Mouse (Mus musculus): ENCODE measurements around the gene Zcchc2. TPM values are rescaled to one million over a fixed set of nuclear protein-coding genes. Genes with fewer than 3 reads are reported as not detected.

Gene Zcchc2
- polyA plus RNA-seq, 1 experiment from 2014 or later, result 14.1 TPM

DNA sequence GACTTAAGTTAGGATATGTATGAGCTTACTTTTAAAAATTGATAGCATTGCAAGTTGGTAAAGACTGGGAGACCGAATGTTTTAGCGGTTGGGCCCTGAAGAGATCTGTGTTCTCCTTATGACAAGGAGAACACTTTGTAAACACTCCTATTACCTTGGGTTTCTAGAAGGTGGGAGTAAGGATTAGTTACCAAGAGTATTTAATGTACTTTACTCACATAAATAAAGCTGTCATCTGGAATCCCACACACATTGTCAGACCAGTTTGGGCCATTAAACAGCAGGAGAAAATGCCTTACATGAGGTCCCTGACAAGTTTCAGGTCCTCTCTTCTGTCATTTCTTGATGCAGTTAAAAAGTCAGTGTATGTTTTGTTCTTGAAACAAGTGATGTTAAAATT is 9.6 kb downstream of the Zcchc2 start:
- in situ Hi-C loops (cut with MboI; ENCODE audit: low pct_unique_long_range_greater_than_20kb), result loop anchor here (25.0 kb wide), 1 partner anchor 1013 kb away; no protein-coding TSS in a partner anchor
- TF ChIP-seq CTCF (IDR thresholded peaks at IDR 0.05), result no peak
- ChIA-PET POLR2A (no interaction called here), CTCF (interaction anchor here (1.9 kb wide), 1 partner anchor 9 kb away, joined by 7 read pairs; no protein-coding TSS in a partner anchor)
- DNase-seq (ENCODE audit: low read depth, low spot score) (no peak), ATAC-seq (no peak)
- H3K27me3 ChIP-seq, result no peaks in the 10 kb centered on the region

DNA sequence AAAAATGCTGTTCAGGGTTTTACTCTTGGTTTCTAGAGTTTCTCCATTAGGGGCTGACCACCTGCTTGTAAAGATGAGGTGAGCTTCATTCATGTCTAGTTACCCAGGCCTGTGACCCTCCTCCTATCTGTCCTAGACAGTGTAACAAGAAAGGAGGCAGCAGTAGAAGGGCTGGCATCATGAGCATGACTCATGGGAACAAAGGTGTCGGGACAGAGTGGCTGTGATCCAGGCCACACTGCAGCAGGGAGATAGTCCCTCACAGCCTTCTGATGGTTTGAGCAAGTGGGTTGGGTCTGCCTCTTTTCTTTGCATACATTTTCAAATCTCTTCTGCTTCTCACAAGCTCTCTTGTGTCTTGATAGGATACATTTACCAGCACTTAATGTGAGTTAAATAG is 17.4 kb downstream of the Zcchc2 start:
- H3K27me3 ChIP-seq, result no peaks in the 10 kb centered on the region
- DNase-seq (ENCODE audit: low read depth, low spot score) (no peak), ATAC-seq (no peak)
- in situ Hi-C loops (cut with MboI; ENCODE audit: low pct_unique_long_range_greater_than_20kb), result loop anchor here (25.0 kb wide), 1 partner anchor 1020 kb away; no protein-coding TSS in a partner anchor
- ChIA-PET POLR2A (interaction anchor here (0.7 kb wide), 1 partner anchor 13 kb away, joined by 3 read pairs; no protein-coding TSS in a partner anchor), CTCF (interaction anchor here (1.1 to 2.6 kb wide), 3 partner anchors 8 to 22 kb away, joined by 3 to 7 read pairs (median 4); no protein-coding TSS in a partner anchor)
- no peak for TF ChIP-seq CTCF (IDR thresholded peaks at IDR 0.05)

DNA sequence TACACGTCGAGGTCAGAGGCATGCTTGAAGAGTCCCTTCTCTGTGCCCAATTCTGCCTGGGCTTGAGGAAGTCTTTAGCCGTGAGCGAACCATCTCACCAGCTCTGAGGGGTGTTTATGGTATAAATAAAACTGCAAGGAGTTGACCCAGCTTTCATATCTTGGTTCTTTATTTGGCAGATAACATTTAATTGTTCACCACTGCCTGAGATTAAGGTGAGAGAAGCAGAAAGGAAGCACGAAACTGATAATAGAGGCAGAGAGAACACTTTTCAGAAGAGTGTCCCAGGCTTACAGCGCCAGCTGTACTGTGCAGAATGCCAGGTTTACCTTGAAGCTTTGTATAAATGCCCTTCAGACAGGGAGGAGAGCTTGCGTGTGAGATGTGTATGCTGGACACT is 20.9 kb downstream of the Zcchc2 start:
- TF ChIP-seq CTCF (IDR thresholded peaks at IDR 0.05), result no peak
- DNase-seq (ENCODE audit: low read depth, low spot score), result no peak
- ChIA-PET CTCF (interaction anchor here (0.8 to 1.3 kb wide), 3 partner anchors 10 to 263 kb away, joined by 3 read pairs; no protein-coding TSS in a partner anchor), POLR2A (no interaction called here)
- no peak for ATAC-seq
- no peaks in the 10 kb centered on the region for H3K27me3 ChIP-seq
- in situ Hi-C loops (cut with MboI; ENCODE audit: low pct_unique_long_range_greater_than_20kb), result loop anchor here (10.0 to 25.0 kb wide), 2 partner anchors 346 to 1024 kb away; partner anchors contain the start of genes Pign and Relch

DNA sequence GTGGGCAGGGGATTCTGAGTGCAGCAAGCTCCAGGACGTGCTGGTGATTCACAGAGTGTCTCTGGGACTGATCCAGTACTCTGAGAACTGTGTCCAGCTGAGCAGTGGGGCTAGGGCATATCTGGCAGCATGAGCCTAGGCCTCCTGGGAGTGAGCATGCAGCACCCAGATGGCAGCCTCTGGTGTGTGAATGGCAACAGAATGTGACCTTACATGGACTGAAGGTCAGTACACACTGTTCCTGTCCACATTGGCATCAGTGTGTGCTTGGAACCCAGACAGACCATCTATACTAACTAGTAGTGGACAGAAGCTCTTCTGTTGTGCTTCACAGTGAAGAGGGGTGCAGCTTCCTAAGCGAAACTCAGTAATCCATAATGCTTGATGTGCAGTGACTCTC is 23.6 kb downstream of the Zcchc2 start:
- DNase-seq (ENCODE audit: low read depth, low spot score) (no peak), ATAC-seq (no peak)
- in situ Hi-C loops (cut with MboI; ENCODE audit: low pct_unique_long_range_greater_than_20kb), result loop anchor here (10.0 to 25.0 kb wide), 2 partner anchors 349 to 1026 kb away; partner anchors contain the start of genes Pign and Relch
- CTCF ChIA-PET, result interaction anchor here (1.9 kb wide), 1 partner anchor 13 kb away, joined by 7 read pairs; no protein-coding TSS in a partner anchor
- no peaks in the 10 kb centered on the region for H3K27me3 ChIP-seq
- TF ChIP-seq CTCF (IDR thresholded peaks at IDR 0.05), result no peak
- POLR2A ChIA-PET, result no interaction called here

DNA sequence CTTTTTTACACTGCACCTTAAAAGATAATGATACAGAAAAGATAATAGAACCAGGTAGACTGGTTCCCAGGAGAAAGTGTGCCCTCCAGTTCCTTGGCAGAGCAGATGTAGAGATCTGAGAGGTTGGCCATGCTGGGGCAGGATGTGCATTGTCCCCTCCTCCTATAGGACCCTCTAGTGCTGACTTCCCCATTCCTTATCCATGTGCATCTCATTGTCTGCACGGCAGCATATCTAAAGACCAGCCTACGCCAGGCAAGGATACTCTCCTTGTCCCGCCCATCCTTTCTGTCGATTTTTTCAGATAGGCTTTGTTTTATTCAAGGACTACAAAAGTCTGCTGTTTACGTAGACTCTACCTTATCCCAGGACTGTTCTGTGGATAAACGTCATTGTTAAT is 26.1 kb downstream of the Zcchc2 start:
- in situ Hi-C loops (cut with MboI; ENCODE audit: low pct_unique_long_range_greater_than_20kb), result loop anchor here (10.0 to 25.0 kb wide), 2 partner anchors 351 to 1029 kb away; partner anchors contain the start of genes Pign and Relch
- CTCF ChIA-PET, result no interaction called here
- no peak for TF ChIP-seq CTCF (IDR thresholded peaks at IDR 0.05)
- no peaks in the 10 kb centered on the region for H3K27me3 ChIP-seq
- DNase-seq (ENCODE audit: low read depth, low spot score) (no peak), ATAC-seq (no peak)
- POLR2A ChIA-PET, result no interaction called here

DNA sequence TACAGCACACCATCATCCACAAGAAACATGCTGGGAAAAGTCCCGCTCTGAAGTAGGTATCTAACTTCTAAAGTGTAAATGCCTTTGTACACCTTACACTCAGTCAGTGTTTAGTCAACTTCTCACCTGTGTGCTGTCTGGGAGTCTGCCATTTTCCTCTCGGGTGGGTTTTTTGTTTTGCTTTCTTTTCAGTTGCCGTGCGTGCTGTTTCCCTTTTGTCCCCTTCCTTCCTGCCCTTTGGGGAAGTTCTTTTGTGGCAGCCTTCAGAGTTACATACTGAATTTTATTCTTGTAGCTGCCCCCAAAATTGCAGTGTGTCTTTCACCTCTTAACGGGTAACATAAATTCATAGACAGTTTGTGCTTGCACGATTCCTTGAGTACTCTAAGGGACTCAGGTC is 29.6 kb downstream of the Zcchc2 start:
- no peak for ATAC-seq
- POLR2A ChIA-PET, result no interaction called here
- CTCF ChIA-PET, result interaction anchor here (0.9 kb wide), 1 partner anchor 9 kb away, joined by 3 read pairs; no protein-coding TSS in a partner anchor
- no peak for DNase-seq (ENCODE audit: low read depth, low spot score)
- TF ChIP-seq CTCF (IDR thresholded peaks at IDR 0.05), result no peak
- in situ Hi-C loops (cut with MboI; ENCODE audit: low pct_unique_long_range_greater_than_20kb), result loop anchor here (10.0 to 25.0 kb wide), 2 partner anchors 355 to 1033 kb away; partner anchors contain the start of genes Pign and Relch
- H3K27me3 ChIP-seq, result no peaks in the 10 kb centered on the region

DNA sequence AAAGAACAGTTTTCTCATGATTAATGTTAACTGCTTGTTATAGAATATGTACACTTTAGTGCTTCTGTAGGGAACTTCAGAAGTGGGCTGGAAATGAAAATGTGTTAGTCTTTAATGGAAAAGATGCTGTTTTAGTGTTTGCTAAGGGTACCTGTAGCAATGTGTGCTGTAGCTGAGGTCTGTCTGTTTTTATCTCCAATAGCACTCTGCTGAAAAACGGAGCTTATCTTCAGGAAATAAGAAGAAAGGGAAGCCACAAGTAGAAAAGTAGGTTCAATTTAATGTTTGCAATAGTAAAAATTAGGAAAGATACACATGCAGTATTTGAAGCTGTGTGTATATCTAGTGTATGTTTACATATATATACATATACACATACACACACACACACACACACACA is 32.8 kb downstream of the Zcchc2 start:
- ATAC-seq, result no peak
- no peak for TF ChIP-seq CTCF (IDR thresholded peaks at IDR 0.05)
- in situ Hi-C loops (cut with MboI; ENCODE audit: low pct_unique_long_range_greater_than_20kb), result loop anchor here (25.0 kb wide), 1 partner anchor 1036 kb away; no protein-coding TSS in a partner anchor
- POLR2A ChIA-PET, result no interaction called here
- no peak for DNase-seq (ENCODE audit: low read depth, low spot score)
- no peaks in the 10 kb centered on the region for H3K27me3 ChIP-seq
- CTCF ChIA-PET, result interaction anchor here (1.3 kb wide), 1 partner anchor 8 kb away, joined by 4 read pairs; no protein-coding TSS in a partner anchor

DNA sequence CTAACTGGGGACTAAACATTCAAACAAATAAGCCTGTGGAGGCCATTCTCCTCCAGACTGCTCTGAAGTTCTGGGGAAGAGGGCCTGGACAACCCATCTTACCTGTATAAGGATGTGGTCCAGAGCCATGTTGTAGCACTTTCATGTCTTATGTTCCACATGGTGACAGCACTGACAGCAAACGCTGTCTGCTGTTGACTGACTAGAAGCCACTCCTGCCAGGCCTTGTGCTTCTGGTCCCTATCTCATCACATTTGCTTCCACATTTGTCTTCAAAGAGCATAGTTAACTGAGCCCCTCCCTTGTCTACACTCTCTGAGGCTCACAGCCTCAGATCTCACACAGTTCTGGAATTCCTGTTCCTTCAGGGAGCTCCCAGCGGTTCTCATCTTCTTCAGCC is 34.0 kb downstream of the Zcchc2 start:
- ChIA-PET POLR2A (no interaction called here), CTCF (interaction anchor here (1.3 kb wide), 1 partner anchor 10 kb away, joined by 4 read pairs; no protein-coding TSS in a partner anchor)
- in situ Hi-C loops (cut with MboI; ENCODE audit: low pct_unique_long_range_greater_than_20kb), result loop anchor here (25.0 kb wide), 1 partner anchor 1037 kb away; no protein-coding TSS in a partner anchor
- no peaks in the 10 kb centered on the region for H3K27me3 ChIP-seq
- no peak for ATAC-seq
- no peak for DNase-seq (ENCODE audit: low read depth, low spot score)
- TF ChIP-seq CTCF (IDR thresholded peaks at IDR 0.05), result no peak

DNA sequence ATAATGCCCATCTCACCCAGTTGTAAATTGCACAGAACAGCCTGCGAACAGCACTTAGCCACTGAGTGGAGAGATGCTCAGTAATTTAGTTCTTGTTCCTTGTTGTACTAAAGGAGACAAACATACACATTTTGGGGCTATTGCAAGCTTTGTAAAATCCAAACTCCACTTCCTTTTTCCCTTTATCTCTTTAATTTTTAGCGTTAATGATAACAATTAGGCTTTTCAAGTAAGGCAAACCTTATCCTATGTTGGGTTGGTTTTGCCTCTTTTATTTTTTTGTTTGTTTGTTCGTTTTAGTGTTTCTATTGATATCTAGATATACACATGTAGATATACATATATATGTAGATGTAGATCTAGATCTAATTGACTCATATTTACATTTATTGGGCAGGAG is 34.6 kb downstream of the Zcchc2 start:
- CTCF ChIA-PET, result no interaction called here
- POLR2A ChIA-PET, result no interaction called here
- in situ Hi-C loops (cut with MboI; ENCODE audit: low pct_unique_long_range_greater_than_20kb), result loop anchor here (25.0 kb wide), 2 partner anchors 287 to 1037 kb away; no protein-coding TSS in a partner anchor
- ATAC-seq (no peak), DNase-seq (ENCODE audit: low read depth, low spot score) (no peak)
- no peak for TF ChIP-seq CTCF (IDR thresholded peaks at IDR 0.05)
- H3K27me3 ChIP-seq, result no peaks in the 10 kb centered on the region

DNA sequence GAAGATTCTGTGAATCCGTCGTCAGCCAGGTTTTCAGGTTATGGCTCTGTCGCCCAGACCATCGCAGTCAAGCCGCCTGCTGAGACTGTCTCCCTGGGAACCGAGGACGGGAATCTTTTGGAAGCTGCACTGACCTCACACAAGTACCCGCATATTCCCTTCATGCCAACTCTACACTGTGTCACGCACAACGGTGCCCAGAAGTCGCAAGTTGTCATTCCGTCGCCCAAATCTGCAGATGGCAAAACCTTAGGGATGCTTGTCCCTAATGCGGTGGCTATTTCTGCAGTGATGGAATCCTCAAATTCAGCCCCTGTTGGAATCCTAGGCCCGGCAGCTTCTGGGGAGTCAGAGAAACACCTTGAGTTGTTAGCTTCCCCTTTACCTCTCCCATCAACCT is 39.6 kb downstream of the Zcchc2 start:
- ATAC-seq (no peak), DNase-seq (ENCODE audit: low read depth, low spot score) (no peak)
- ChIA-PET CTCF (interaction anchor here (1.2 kb wide), 1 partner anchor 22 kb away, joined by 3 read pairs; no protein-coding TSS in a partner anchor), POLR2A (no interaction called here)
- TF ChIP-seq CTCF (IDR thresholded peaks at IDR 0.05), result no peak
- H3K27me3 ChIP-seq, result no peaks in the 10 kb centered on the region
- in situ Hi-C loops (cut with MboI; ENCODE audit: low pct_unique_long_range_greater_than_20kb), result loop anchor here (5.0 to 25.0 kb wide), 2 partner anchors 137 to 292 kb away; no protein-coding TSS in a partner anchor

DNA sequence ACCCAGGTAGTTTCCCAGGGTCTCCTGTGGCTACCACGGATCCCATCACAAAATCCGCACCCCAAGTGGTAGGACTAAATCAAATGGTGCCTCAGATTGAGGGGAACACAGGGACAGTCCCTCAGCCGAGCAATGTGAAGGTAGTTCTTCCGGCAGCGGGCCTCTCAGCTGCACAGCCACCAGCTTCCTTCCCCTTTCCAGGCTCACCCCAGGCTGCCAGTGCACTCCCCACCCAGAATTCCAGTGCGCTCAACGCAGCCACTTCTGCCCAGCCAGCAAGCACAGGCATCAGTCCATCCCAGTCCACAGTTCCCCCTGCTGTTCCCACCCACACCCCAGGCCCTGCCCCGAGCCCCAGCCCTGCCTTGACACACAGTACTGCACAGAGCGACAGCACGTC is 40.1 kb downstream of the Zcchc2 start:
- no peak for ATAC-seq
- ChIA-PET POLR2A (no interaction called here), CTCF (no interaction called here)
- in situ Hi-C loops (cut with MboI; ENCODE audit: low pct_unique_long_range_greater_than_20kb), result loop anchor here (5.0 to 25.0 kb wide), 2 partner anchors 138 to 293 kb away; no protein-coding TSS in a partner anchor
- DNase-seq (ENCODE audit: low read depth, low spot score), result no peak
- no peaks in the 10 kb centered on the region for H3K27me3 ChIP-seq
- no peak for TF ChIP-seq CTCF (IDR thresholded peaks at IDR 0.05)
